8 mouse cellular contexts compared by ENCODE assay signal in the genomic region with DNA sequence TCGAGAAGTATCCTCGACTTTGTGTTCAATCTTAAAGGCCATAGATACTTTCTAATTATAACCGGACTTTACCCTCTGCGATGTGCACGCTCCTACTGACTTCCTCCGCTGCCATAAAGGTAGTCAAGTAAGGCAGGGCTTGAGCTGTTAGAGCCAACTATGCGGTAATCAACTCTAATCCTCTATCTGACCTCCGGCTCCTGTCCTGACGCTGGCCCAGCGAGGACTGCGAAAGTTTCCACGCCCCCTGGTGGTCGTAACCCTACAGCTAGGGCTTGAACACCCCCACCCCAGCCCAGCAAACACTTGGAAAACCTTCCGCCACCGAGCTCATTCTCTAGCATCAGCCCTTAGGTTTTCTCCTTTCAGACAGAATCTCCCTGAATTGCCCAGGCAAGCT. TPM values are rescaled to one million over a fixed set of nuclear protein-coding genes. Genes with fewer than 3 reads are reported as not detected.
DNase-seq lines count a peak whose midpoint lies in the region; ATAC-seq and TF ChIP-seq lines count a peak whose summit lies in the region.

No protein-coding gene starts in this region.

- TF ChIP-seq CTCF in liver, postnatal 0 days (IDR thresholded peaks at IDR 0.05; ENCODE audit: low read depth), result peak; percentile 59
- TF ChIP-seq CTCF in stomach, postnatal 0 days (IDR thresholded peaks at IDR 0.05; ENCODE audit: low read depth), result peak; percentile 79

- DNase-seq in left cerebral cortex, adult 11 months (ENCODE audit: low spot score), result peak; percentile 24
- no peak for DNase-seq in left cerebral cortex, adult 8-10 months (ENCODE audit: low spot score in 2 of 2)
- peak; percentile 84 for DNase-seq in embryonic facial prominence, embryonic 14.5 days (ENCODE audit: low spot score)
- peak; percentile 90 for DNase-seq in kidney, postnatal 14 days
- DNase-seq in liver, postnatal 0 days, result peak; percentile 71
- peak; percentile 78 for DNase-seq in stomach, postnatal 0 days (ENCODE audit: low spot score)

- H3K4me3 ChIP-seq in embryonic facial prominence, embryonic 14.5 days (ENCODE audit: low read depth, low read length), result peak overlapping the region; percentile 65
- H3K4me3 ChIP-seq in heart, embryonic 15.5 days, result peak overlapping the region; percentile 78
- peak overlapping the region; percentile 67; the same call in 1 of the 2 replicates for H3K4me3 ChIP-seq in liver, postnatal 0 days (ENCODE audit: low read depth, low read length)
- peak overlapping the region; percentile 59 for H3K4me3 ChIP-seq in neural tube, embryonic 12.5 days
- peak overlapping the region; percentile 87 for H3K4me3 ChIP-seq in stomach, postnatal 0 days (ENCODE audit: low read depth, low read length)

- no peaks in the 10 kb centered on the region for H3K9me3 ChIP-seq in embryonic facial prominence, embryonic 14.5 days (ENCODE audit: control insufficient read depth, low read length)
- no peaks in the 10 kb centered on the region for H3K9me3 ChIP-seq in heart, embryonic 15.5 days (replicated peaks)
- H3K9me3 ChIP-seq in liver, postnatal 0 days (ENCODE audit: low read length), result no peaks in the 10 kb centered on the region
- no peaks in the 10 kb centered on the region for H3K9me3 ChIP-seq in neural tube, embryonic 12.5 days
- H3K9me3 ChIP-seq in stomach, postnatal 0 days (ENCODE audit: control insufficient read depth, low read length), result no peaks in the 10 kb centered on the region

- TF ChIP-seq EP300 in liver, postnatal 0 days (IDR thresholded peaks at IDR 0.05; ENCODE audit: low read depth), result no peak
- no peak for TF ChIP-seq EP300 in stomach, postnatal 0 days (optimal IDR thresholded peaks at IDR 0.05)

- peak; percentile 77; the same call in 1 of the 2 replicates for ATAC-seq in embryonic facial prominence, embryonic 14.5 days (ENCODE audit: low read depth)
- ATAC-seq in heart, embryonic 15.5 days (replicated peaks; ENCODE audit: insufficient number of reproducible peaks, insufficient read depth, low FRiP score, low read depth), result peak; percentile 76
- ATAC-seq in liver, postnatal 0 days, result 0 out of 2 replicates have a peak, but pooled peaks have one; percentile 37
- ATAC-seq in neural tube, embryonic 12.5 days (ENCODE audit: low FRiP score, low read depth), result peak; percentile 76
- ATAC-seq in stomach, postnatal 0 days (ENCODE audit: low FRiP score, low TSS enrichment), result peak; percentile 64

- peaks cover 43% of the 10 kb centered on the region for H3K27me3 ChIP-seq in embryonic facial prominence, embryonic 14.5 days (replicated peaks; ENCODE audit: control insufficient read depth, insufficient read depth, low read length)
- H3K27me3 ChIP-seq in heart, embryonic 15.5 days, result 0 out of 2 replicates have a peak, but pooled peaks cover 3% of the 10 kb centered on the region
- H3K27me3 ChIP-seq in liver, postnatal 0 days (ENCODE audit: insufficient read depth, low read length), result peaks cover 29% of the 10 kb centered on the region
- peaks cover 43% of the 10 kb centered on the region for H3K27me3 ChIP-seq in neural tube, embryonic 12.5 days (replicated peaks)
- no peaks in the 10 kb centered on the region for H3K27me3 ChIP-seq in stomach, postnatal 0 days (ENCODE audit: control insufficient read depth, insufficient read depth, low read length)

- H3K9ac ChIP-seq in embryonic facial prominence, embryonic 14.5 days (ENCODE audit: low read depth, low read length), result no peak overlapping the region
- H3K9ac ChIP-seq in heart, embryonic 15.5 days, result peak overlapping the region; percentile 16; the same call in 1 of the 2 replicates
- H3K9ac ChIP-seq in liver, postnatal 0 days (replicated peaks), result no peak overlapping the region
- H3K9ac ChIP-seq in neural tube, embryonic 12.5 days, result no peak overlapping the region
- H3K9ac ChIP-seq in stomach, postnatal 0 days (ENCODE audit: low read length), result no peak overlapping the region

- H3K27ac ChIP-seq in embryonic facial prominence, embryonic 14.5 days (replicated peaks; ENCODE audit: low read depth, low read length), result no peak overlapping the region
- no peak overlapping the region for H3K27ac ChIP-seq in heart, embryonic 15.5 days
- no peak overlapping the region for H3K27ac ChIP-seq in liver, postnatal 0 days (ENCODE audit: low read depth)
- no peak overlapping the region for H3K27ac ChIP-seq in neural tube, embryonic 12.5 days
- no peak overlapping the region for H3K27ac ChIP-seq in stomach, postnatal 0 days (replicated peaks)

- under 1% methylated on average over 15 of the region's 15 CpGs for WGBS in embryonic facial prominence, embryonic 14.5 days
- 2% methylated on average over 15 of the region's 15 CpGs for WGBS in heart, embryonic 15.5 days
- WGBS in liver, postnatal 0 days (ENCODE audit: insufficient replicate concordance), result 3% methylated on average over 15 of the region's 15 CpGs
- under 1% methylated on average over 15 of the region's 15 CpGs for WGBS in neural tube, embryonic 12.5 days
- WGBS in stomach, postnatal 0 days, result 0% methylated on average over 15 of the region's 15 CpGs

- H3K4me1 ChIP-seq in embryonic facial prominence, embryonic 14.5 days (ENCODE audit: control insufficient read depth, insufficient read depth, low read length), result no peaks in the 10 kb centered on the region
- peaks cover 13% of the 10 kb centered on the region for H3K4me1 ChIP-seq in heart, embryonic 15.5 days (replicated peaks)
- no peaks in the 10 kb centered on the region for H3K4me1 ChIP-seq in liver, postnatal 0 days (ENCODE audit: insufficient read depth)
- H3K4me1 ChIP-seq in neural tube, embryonic 12.5 days, result peaks cover 11% of the 10 kb centered on the region
- no peaks in the 10 kb centered on the region for H3K4me1 ChIP-seq in stomach, postnatal 0 days (replicated peaks; ENCODE audit: control insufficient read depth, insufficient read depth)

- H3K36me3 ChIP-seq in embryonic facial prominence, embryonic 14.5 days (ENCODE audit: control insufficient read depth, insufficient read depth, low read length), result no peaks in the 10 kb centered on the region
- H3K36me3 ChIP-seq in heart, embryonic 15.5 days, result no peaks in the 10 kb centered on the region
- no peaks in the 10 kb centered on the region for H3K36me3 ChIP-seq in liver, postnatal 0 days (replicated peaks; ENCODE audit: insufficient read depth, low read length)
- H3K36me3 ChIP-seq in neural tube, embryonic 12.5 days, result no peaks in the 10 kb centered on the region
- H3K36me3 ChIP-seq in stomach, postnatal 0 days (ENCODE audit: control insufficient read depth, insufficient read depth, low read length), result no peaks in the 10 kb centered on the region

- H3K4me2 ChIP-seq in embryonic facial prominence, embryonic 14.5 days (ENCODE audit: low read depth, low read length), result peak overlapping the region; percentile 57
- H3K4me2 ChIP-seq in heart, embryonic 15.5 days, result peak overlapping the region; percentile 99
- H3K4me2 ChIP-seq in liver, postnatal 0 days (ENCODE audit: low read depth, low read length), result peak overlapping the region; percentile 88
- peak overlapping the region; percentile 98 for H3K4me2 ChIP-seq in neural tube, embryonic 12.5 days (replicated peaks)
- peak overlapping the region; percentile 90 for H3K4me2 ChIP-seq in stomach, postnatal 0 days (replicated peaks; ENCODE audit: low read depth)

RNA-seq across cellular contexts. Expression of gene Stx3, which starts 0.6 kb away (rescaled TPM):
- total RNA-seq in left cerebral cortex, adult 8-10 months (2022), result 10 to 100 TPM; 27.7 to 33.8 (median 29.7) TPM
- polyA plus RNA-seq in embryonic facial prominence, embryonic 14.5 days (2014; fragmentation: Nextera tagmentation; extraction: Ambion mirVana), result 8.7 and 8.8 TPM in 2 replicates
- polyA plus RNA-seq in heart, embryonic 15.5 days (2015; fragmentation: Nextera tagmentation; extraction: Ambion mirVana), result 4.3 and 5.9 TPM in 2 replicates
- 3.2 and 3.7 TPM in 2 replicates for polyA plus RNA-seq in liver, postnatal 0 days (2015; fragmentation: Nextera tagmentation; extraction: Ambion mirVana)
- polyA plus RNA-seq in neural tube, embryonic 12.5 days (2016; fragmentation: Nextera tagmentation; extraction: Ambion mirVana), result 4.7 and 4.9 TPM in 2 replicates
- polyA plus RNA-seq in stomach, postnatal 0 days (2015; fragmentation: Nextera tagmentation; extraction: Ambion mirVana), result 17.9 and 18.7 TPM in 2 replicates

RNA-seq across cellular contexts. Expression of gene Olfr1417, which starts 19.2 kb away (rescaled TPM):
- not detected for total RNA-seq in left cerebral cortex, adult 8-10 months (2022)
- polyA plus RNA-seq in embryonic facial prominence, embryonic 14.5 days (2014; fragmentation: Nextera tagmentation; extraction: Ambion mirVana), result not detected in 2 replicates
- polyA plus RNA-seq in heart, embryonic 15.5 days (2015; fragmentation: Nextera tagmentation; extraction: Ambion mirVana), result not detected in 2 replicates
- not detected in 2 replicates for polyA plus RNA-seq in liver, postnatal 0 days (2015; fragmentation: Nextera tagmentation; extraction: Ambion mirVana)
- not detected in 2 replicates for polyA plus RNA-seq in neural tube, embryonic 12.5 days (2016; fragmentation: Nextera tagmentation; extraction: Ambion mirVana)
- polyA plus RNA-seq in stomach, postnatal 0 days (2015; fragmentation: Nextera tagmentation; extraction: Ambion mirVana), result not detected in 2 replicates

RNA-seq across cellular contexts. Expression of gene Olfr1418, which starts 41.1 kb away (rescaled TPM):
- not detected for total RNA-seq in left cerebral cortex, adult 8-10 months (2022)
- not detected in 2 replicates for polyA plus RNA-seq in embryonic facial prominence, embryonic 14.5 days (2014; fragmentation: Nextera tagmentation; extraction: Ambion mirVana)
- not detected in 2 replicates for polyA plus RNA-seq in heart, embryonic 15.5 days (2015; fragmentation: Nextera tagmentation; extraction: Ambion mirVana)
- polyA plus RNA-seq in liver, postnatal 0 days (2015; fragmentation: Nextera tagmentation; extraction: Ambion mirVana), result not detected in 2 replicates
- not detected in 2 replicates for polyA plus RNA-seq in neural tube, embryonic 12.5 days (2016; fragmentation: Nextera tagmentation; extraction: Ambion mirVana)
- polyA plus RNA-seq in stomach, postnatal 0 days (2015; fragmentation: Nextera tagmentation; extraction: Ambion mirVana), result not detected in 2 replicates

RNA-seq across cellular contexts. Expression of gene Mrpl16, which starts 49.6 kb away (rescaled TPM):
- 10 to 100 TPM; 36.1 to 45.6 (median 42.7) TPM for total RNA-seq in left cerebral cortex, adult 8-10 months (2022)
- 48.9 and 51.9 TPM in 2 replicates for polyA plus RNA-seq in embryonic facial prominence, embryonic 14.5 days (2014; fragmentation: Nextera tagmentation; extraction: Ambion mirVana)
- 59.4 and 66.6 TPM in 2 replicates for polyA plus RNA-seq in heart, embryonic 15.5 days (2015; fragmentation: Nextera tagmentation; extraction: Ambion mirVana)
- polyA plus RNA-seq in liver, postnatal 0 days (2015; fragmentation: Nextera tagmentation; extraction: Ambion mirVana), result 35.7 and 38.2 TPM in 2 replicates
- polyA plus RNA-seq in neural tube, embryonic 12.5 days (2016; fragmentation: Nextera tagmentation; extraction: Ambion mirVana), result 42.3 and 44.1 TPM in 2 replicates
- polyA plus RNA-seq in stomach, postnatal 0 days (2015; fragmentation: Nextera tagmentation; extraction: Ambion mirVana), result 49.2 and 51.4 TPM in 2 replicates

RNA-seq across cellular contexts. Expression of gene Olfr1419, which starts 55.1 kb away (rescaled TPM):
- under 1 TPM in 1 of 4 experiments, not detected in 3; 0.13 TPM for total RNA-seq in left cerebral cortex, adult 8-10 months (2022)
- not detected in 2 replicates for polyA plus RNA-seq in embryonic facial prominence, embryonic 14.5 days (2014; fragmentation: Nextera tagmentation; extraction: Ambion mirVana)
- not detected in 2 replicates for polyA plus RNA-seq in heart, embryonic 15.5 days (2015; fragmentation: Nextera tagmentation; extraction: Ambion mirVana)
- polyA plus RNA-seq in liver, postnatal 0 days (2015; fragmentation: Nextera tagmentation; extraction: Ambion mirVana), result not detected in 2 replicates
- polyA plus RNA-seq in neural tube, embryonic 12.5 days (2016; fragmentation: Nextera tagmentation; extraction: Ambion mirVana), result not detected in 2 replicates
- not detected in 2 replicates for polyA plus RNA-seq in stomach, postnatal 0 days (2015; fragmentation: Nextera tagmentation; extraction: Ambion mirVana)

Comparison
In these comparisons a context has a peak if more than half of its experiments do, and no peak if none do; other contexts are left out.
1. DNase-seq: peak in left cerebral cortex, adult 11 months (single experiment), embryonic facial prominence, embryonic 14.5 days (single experiment), kidney, postnatal 14 days (single experiment), liver, postnatal 0 days (single experiment) and stomach, postnatal 0 days (single experiment); none in left cerebral cortex, adult 8-10 months (0 of 2).
2. Peak in every context shown above with its lines, with median percentiles within 50 percentile points of each other: ATAC-seq, H3K4me2 ChIP-seq and H3K4me3 ChIP-seq.